Mouse (Mus musculus): Measurements from ENCODE around the gene Tenm4. TPM values are rescaled to one million over a fixed set of nuclear protein-coding genes. Genes with fewer than 3 reads are reported as not detected.

Gene Tenm4
- polyA plus RNA-seq, 1 experiment from 2014 or later = 31.3 TPM

DNA sequence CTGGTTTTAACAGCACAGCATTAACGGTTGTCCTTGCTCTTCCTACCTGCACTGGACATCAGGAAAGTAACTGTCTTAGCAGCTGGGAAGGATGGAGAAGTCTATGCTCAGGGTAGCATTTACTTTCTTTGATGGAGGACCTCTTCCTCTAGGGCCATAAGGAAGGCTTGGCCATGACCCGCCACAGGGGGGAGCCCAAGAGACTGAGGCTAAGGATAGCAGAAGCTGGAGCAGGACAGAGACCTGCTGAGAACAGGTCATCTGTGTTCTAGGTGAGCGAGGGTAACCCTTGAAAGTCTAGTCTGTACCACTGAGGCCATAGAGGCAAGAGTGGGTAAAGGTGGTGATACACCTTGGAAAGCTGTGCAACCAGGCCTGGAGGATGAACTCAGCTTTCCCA lies 19.8 kb upstream of the Tenm4 start:
- H3K4me1 ChIP-seq (ENCODE audit: control insufficient read depth, insufficient read depth, low read length) = peaks cover 13% of the 10 kb centered on the region; the same call in 1 of the 2 replicates
- H3K36me3 ChIP-seq (ENCODE audit: control insufficient read depth, insufficient read depth, low read length) = no peaks in the 10 kb centered on the region
- peak; percentile 26 for DNase-seq (ENCODE audit: low spot score)
- no peaks in the 10 kb centered on the region for H3K27me3 ChIP-seq (replicated peaks; ENCODE audit: control insufficient read depth, insufficient read depth, low read length)
- no peaks in the 10 kb centered on the region for H3K9me3 ChIP-seq (ENCODE audit: control insufficient read depth, low read length)
- 66% methylated on average over 3 of the region's 3 CpGs for WGBS
- no peak overlapping the region for H3K4me2 ChIP-seq (ENCODE audit: low read depth, low read length)
- H3K4me3 ChIP-seq (ENCODE audit: low read depth, low read length) = no peak overlapping the region
- ATAC-seq (ENCODE audit: low read depth) = no peak
- H3K27ac ChIP-seq (replicated peaks; ENCODE audit: low read depth, low read length) = no peak overlapping the region
- H3K9ac ChIP-seq (ENCODE audit: low read depth, low read length) = no peak overlapping the region

DNA sequence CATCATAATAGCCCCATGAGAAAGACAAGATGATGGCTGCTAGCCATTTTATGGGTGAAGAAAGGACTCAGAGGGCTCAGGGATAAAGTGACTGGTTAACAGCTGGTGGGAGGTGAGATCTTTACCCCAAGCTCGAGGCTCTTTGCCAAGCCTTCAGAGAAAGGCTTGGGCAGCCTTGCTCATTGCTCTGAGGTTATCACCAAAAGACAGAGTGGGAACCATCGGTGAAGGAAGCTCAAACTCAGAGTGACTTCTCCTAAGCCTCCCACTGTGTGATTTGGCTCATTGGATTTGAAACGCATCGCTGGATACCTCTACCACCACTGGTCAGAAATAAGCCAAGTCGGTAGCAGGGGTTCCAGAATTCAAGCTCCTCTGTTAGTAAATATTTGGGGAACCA lies 19.1 kb upstream of the Tenm4 start:
- no peaks in the 10 kb centered on the region for H3K27me3 ChIP-seq (replicated peaks; ENCODE audit: control insufficient read depth, insufficient read depth, low read length)
- H3K9me3 ChIP-seq (ENCODE audit: control insufficient read depth, low read length) = no peaks in the 10 kb centered on the region
- ATAC-seq (ENCODE audit: low read depth) = no peak
- H3K4me3 ChIP-seq (ENCODE audit: low read depth, low read length) = no peak overlapping the region
- DNase-seq (ENCODE audit: low spot score) = no peak
- 30% methylated on average over 5 of the region's 5 CpGs for WGBS
- peaks cover 13% of the 10 kb centered on the region; the same call in 1 of the 2 replicates for H3K4me1 ChIP-seq (ENCODE audit: control insufficient read depth, insufficient read depth, low read length)
- H3K9ac ChIP-seq (ENCODE audit: low read depth, low read length) = no peak overlapping the region
- H3K36me3 ChIP-seq (ENCODE audit: control insufficient read depth, insufficient read depth, low read length) = no peaks in the 10 kb centered on the region
- no peak overlapping the region for H3K4me2 ChIP-seq (ENCODE audit: low read depth, low read length)
- no peak overlapping the region for H3K27ac ChIP-seq (replicated peaks; ENCODE audit: low read depth, low read length)

DNA sequence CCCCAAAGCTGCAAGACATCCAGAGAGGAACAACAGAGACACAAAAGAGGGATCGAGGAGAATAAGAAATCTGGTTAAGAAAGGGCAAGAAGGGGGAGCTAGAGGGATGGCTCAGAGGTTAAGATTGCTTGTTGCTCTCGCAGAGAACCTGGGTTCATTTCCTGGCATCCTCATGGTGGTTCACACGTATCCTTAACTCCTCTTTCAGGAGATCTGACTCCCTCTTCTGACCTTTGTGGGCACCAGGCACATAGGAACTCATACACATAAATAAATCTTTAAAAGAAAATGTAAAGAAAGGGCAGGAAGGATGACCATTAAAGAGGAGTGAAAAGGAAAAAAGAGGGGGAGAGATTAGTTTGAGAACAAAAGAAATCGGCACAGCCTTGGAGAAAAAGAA lies 18.6 kb upstream of the Tenm4 start:
- DNase-seq (ENCODE audit: low spot score) = no peak
- H3K4me1 ChIP-seq (ENCODE audit: control insufficient read depth, insufficient read depth, low read length) = peaks cover 13% of the 10 kb centered on the region; the same call in 1 of the 2 replicates
- no peaks in the 10 kb centered on the region for H3K36me3 ChIP-seq (ENCODE audit: control insufficient read depth, insufficient read depth, low read length)
- ATAC-seq (ENCODE audit: low read depth) = no peak
- no peaks in the 10 kb centered on the region for H3K27me3 ChIP-seq (replicated peaks; ENCODE audit: control insufficient read depth, insufficient read depth, low read length)
- H3K9ac ChIP-seq (ENCODE audit: low read depth, low read length) = no peak overlapping the region; the same call in 1 of the 2 replicates
- H3K4me3 ChIP-seq (ENCODE audit: low read depth, low read length) = peak overlapping the region; percentile 36
- H3K27ac ChIP-seq (replicated peaks; ENCODE audit: low read depth, low read length) = no peak overlapping the region
- WGBS = 13% methylated on average over 4 of the region's 4 CpGs
- no peaks in the 10 kb centered on the region for H3K9me3 ChIP-seq (ENCODE audit: control insufficient read depth, low read length)
- H3K4me2 ChIP-seq (ENCODE audit: low read depth, low read length) = peak overlapping the region; percentile 52

DNA sequence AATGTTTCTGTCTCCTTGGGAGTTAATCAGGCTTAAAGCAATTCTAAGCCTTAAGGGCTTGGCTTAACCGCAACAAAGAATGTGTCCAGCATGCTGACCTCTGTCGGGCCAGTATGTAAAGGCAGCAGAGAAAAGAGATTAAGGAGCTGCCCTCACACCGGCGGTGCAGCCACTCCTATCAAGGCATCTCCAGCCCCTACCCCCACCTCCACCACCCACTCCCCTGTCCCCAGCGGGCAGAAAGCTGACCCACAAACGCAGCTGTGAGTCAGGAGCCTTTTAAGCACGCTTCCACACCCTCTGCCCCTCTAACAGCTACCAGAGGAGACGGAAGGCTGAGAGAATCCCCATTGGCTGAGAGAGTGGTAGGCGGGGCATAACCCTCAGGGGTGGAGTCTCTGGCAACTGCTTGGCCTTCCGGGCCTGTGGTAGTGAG lies 18.1 kb upstream of the Tenm4 start:
- ATAC-seq (ENCODE audit: low read depth) (peak; percentile 97), DNase-seq (ENCODE audit: low spot score) (peak; percentile 88)
- no peaks in the 10 kb centered on the region for H3K27me3 ChIP-seq (replicated peaks; ENCODE audit: control insufficient read depth, insufficient read depth, low read length)
- H3K4me1 ChIP-seq (ENCODE audit: control insufficient read depth, insufficient read depth, low read length) = peaks cover 13% of the 10 kb centered on the region; the same call in 1 of the 2 replicates
- H3K4me2 ChIP-seq (ENCODE audit: low read depth, low read length) = peak overlapping the region; percentile 52
- no peaks in the 10 kb centered on the region for H3K9me3 ChIP-seq (ENCODE audit: control insufficient read depth, low read length)
- peak overlapping the region; percentile 36 for H3K4me3 ChIP-seq (ENCODE audit: low read depth, low read length)
- H3K27ac ChIP-seq (replicated peaks; ENCODE audit: low read depth, low read length) = no peak overlapping the region; the same call in 1 of the 2 replicates
- peak overlapping the region; percentile 46 for H3K9ac ChIP-seq (ENCODE audit: low read depth, low read length)
- no peaks in the 10 kb centered on the region for H3K36me3 ChIP-seq (ENCODE audit: control insufficient read depth, insufficient read depth, low read length)
- 2% methylated on average over 10 of the region's 10 CpGs for WGBS

DNA sequence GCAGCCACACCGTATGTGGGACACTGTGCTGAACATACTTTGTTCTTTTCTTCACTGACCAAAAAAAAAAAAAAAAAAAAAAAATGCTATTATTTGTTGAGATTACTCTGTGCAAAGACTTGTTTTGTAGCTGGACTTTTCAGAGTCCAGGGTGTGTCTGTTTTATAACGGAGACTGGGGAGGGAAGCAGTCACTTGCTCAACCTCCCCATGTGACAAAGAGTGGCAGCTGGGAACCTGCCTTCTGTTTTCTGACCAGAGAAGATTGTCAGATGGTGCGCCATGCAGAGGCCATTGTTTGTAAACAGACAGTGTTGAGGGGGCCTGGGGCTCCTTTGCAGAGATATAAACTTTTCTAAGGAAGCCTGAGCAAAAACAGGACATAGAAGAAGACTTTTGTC lies 17.0 kb upstream of the Tenm4 start:
- Histone ChIP-seq H3K27ac (replicated peaks; ENCODE audit: low read depth, low read length) (no peak overlapping the region), H3K4me1 (ENCODE audit: control insufficient read depth, insufficient read depth, low read length) (peaks cover 9% of the 10 kb centered on the region; the same call in 1 of the 2 replicates), H3K9me3 (ENCODE audit: control insufficient read depth, low read length) (no peaks in the 10 kb centered on the region), H3K4me2 (ENCODE audit: low read depth, low read length) (no peak overlapping the region), H3K36me3 (ENCODE audit: control insufficient read depth, insufficient read depth, low read length) (no peaks in the 10 kb centered on the region), H3K4me3 (ENCODE audit: low read depth, low read length) (no peak overlapping the region), H3K9ac (ENCODE audit: low read depth, low read length) (no peak overlapping the region), H3K27me3 (replicated peaks; ENCODE audit: control insufficient read depth, insufficient read depth, low read length) (no peaks in the 10 kb centered on the region)
- ATAC-seq (ENCODE audit: low read depth) = no peak
- DNase-seq (ENCODE audit: low spot score) = no peak
- WGBS = 82% methylated on average over 3 of the region's 3 CpGs

DNA sequence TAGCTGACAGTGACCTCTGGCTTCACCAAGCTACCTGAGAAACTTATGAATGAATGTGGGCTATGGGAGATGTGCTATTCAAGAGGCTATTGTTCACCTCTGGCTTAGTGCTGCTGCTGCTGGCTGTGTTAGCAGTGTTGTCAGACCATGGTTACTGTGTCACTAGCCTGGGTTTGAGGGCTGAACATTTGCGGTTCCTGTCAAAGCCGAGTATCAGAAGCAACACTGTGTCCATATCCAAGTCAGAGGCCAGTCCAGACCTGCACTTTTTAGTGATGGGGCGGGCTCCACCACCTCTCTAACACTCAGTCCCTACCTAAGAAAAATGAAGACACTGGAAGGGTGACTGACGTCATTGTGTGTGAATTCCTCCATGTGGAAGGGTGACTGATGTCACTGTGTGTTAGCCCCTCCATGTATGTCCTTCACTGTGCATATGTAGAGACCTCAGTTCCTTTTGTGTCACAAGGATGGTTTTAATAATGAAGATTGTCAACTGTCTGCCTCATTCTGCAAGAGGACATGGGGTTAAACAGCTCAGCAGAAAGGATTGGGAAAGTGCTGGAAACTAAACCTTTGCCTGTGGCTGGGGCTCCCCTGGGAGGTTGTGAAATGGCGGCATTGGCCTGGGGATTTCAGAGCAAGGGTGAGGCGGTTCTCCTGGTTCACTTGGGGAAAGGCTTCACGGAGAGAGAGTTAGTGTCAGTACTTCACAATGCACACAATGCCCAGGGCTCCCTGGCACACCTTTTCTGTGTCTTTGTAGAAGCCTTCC lies 14.4 kb upstream of the Tenm4 start:
- H3K9ac ChIP-seq (ENCODE audit: low read depth, low read length) = no peak overlapping the region
- H3K27ac ChIP-seq (replicated peaks; ENCODE audit: low read depth, low read length) = no peak overlapping the region
- H3K4me1 ChIP-seq (ENCODE audit: control insufficient read depth, insufficient read depth, low read length) = peaks cover 9% of the 10 kb centered on the region; the same call in 1 of the 2 replicates
- no peaks in the 10 kb centered on the region for H3K9me3 ChIP-seq (ENCODE audit: control insufficient read depth, low read length)
- H3K4me2 ChIP-seq (ENCODE audit: low read depth, low read length) = no peak overlapping the region
- H3K36me3 ChIP-seq (ENCODE audit: control insufficient read depth, insufficient read depth, low read length) = no peaks in the 10 kb centered on the region
- ATAC-seq (ENCODE audit: low read depth) = no peak
- 77% methylated on average over 7 of the region's 7 CpGs for WGBS
- DNase-seq (ENCODE audit: low spot score) = no peak
- no peak overlapping the region for H3K4me3 ChIP-seq (ENCODE audit: low read depth, low read length)
- no peaks in the 10 kb centered on the region for H3K27me3 ChIP-seq (replicated peaks; ENCODE audit: control insufficient read depth, insufficient read depth, low read length)

DNA sequence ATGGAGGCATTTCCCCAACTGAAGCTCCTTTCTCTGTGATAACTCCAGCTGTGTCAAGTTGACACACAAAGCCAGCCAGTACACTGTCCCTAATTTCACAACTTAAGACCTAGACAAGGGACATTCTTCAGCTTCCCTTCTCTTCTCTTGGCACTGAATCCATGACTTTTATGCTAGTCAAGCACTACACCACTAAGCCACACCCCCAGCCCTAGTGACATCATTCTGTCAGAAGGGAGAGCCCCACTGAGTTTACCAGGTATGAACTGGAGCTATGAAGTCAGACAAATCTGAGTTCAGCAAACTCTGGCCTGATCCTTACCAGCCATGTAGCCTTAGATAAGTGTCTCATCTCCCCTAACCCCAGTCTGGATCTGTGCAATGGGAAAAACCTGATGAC lies 6.9 kb upstream of the Tenm4 start:
- H3K36me3 ChIP-seq (ENCODE audit: control insufficient read depth, insufficient read depth, low read length) = no peaks in the 10 kb centered on the region
- H3K4me1 ChIP-seq (ENCODE audit: control insufficient read depth, insufficient read depth, low read length) = no peaks in the 10 kb centered on the region
- no peaks in the 10 kb centered on the region for H3K9me3 ChIP-seq (ENCODE audit: control insufficient read depth, low read length)
- no peak overlapping the region for H3K4me3 ChIP-seq (ENCODE audit: low read depth, low read length)
- ATAC-seq (ENCODE audit: low read depth) = no peak
- no peaks in the 10 kb centered on the region for H3K27me3 ChIP-seq (replicated peaks; ENCODE audit: control insufficient read depth, insufficient read depth, low read length)
- no peak overlapping the region for H3K4me2 ChIP-seq (ENCODE audit: low read depth, low read length)
- H3K27ac ChIP-seq (replicated peaks; ENCODE audit: low read depth, low read length) = no peak overlapping the region
- DNase-seq (ENCODE audit: low spot score) = no peak
- H3K9ac ChIP-seq (ENCODE audit: low read depth, low read length) = no peak overlapping the region

DNA sequence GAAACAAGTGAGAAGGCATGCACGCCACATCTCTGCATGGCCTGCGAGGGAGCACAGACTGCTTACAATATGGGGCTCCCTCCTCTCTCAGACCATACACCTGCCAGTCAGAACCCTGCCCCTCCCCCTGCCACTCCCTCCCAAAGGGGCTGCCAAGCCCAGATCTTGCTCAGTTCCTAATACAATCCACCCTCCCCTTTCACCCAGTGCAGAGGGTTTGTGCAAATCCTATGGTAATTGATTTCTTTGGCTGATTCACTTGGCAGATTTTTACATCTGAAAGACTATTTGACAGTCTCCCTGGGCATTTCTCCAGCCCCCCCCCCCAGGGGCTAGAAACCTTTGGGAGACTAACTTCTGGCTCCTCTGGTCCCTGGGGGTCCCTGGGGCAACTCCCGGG lies 2.1 kb upstream of the Tenm4 start:
- ATAC-seq (ENCODE audit: low read depth) = peak; percentile 76
- 28% methylated on average over 3 of the region's 3 CpGs for WGBS
- no peak overlapping the region for H3K4me3 ChIP-seq (ENCODE audit: low read depth, low read length)

More for the DNA sequence above, 2.1 kb upstream of the Tenm4 start:
- Histone ChIP-seq H3K9me3 (ENCODE audit: control insufficient read depth, low read length) (no peaks in the 10 kb centered on the region), H3K27me3 (replicated peaks; ENCODE audit: control insufficient read depth, insufficient read depth, low read length) (no peaks in the 10 kb centered on the region; the same call in 1 of the 2 replicates), H3K4me2 (ENCODE audit: low read depth, low read length) (no peak overlapping the region), H3K27ac (replicated peaks; ENCODE audit: low read depth, low read length) (no peak overlapping the region), H3K36me3 (ENCODE audit: control insufficient read depth, insufficient read depth, low read length) (no peaks in the 10 kb centered on the region), H3K9ac (ENCODE audit: low read depth, low read length) (no peak overlapping the region), H3K4me1 (ENCODE audit: control insufficient read depth, insufficient read depth, low read length) (peaks cover 7% of the 10 kb centered on the region)
- DNase-seq (ENCODE audit: low spot score) = peak; percentile 63
